Comparison of ENCODE assay signal across 8 mouse cellular contexts in genomic region chr4:108619587-108620341, GRCm38 (mm10). TPM values are rescaled to one million over a fixed set of nuclear protein-coding genes. Genes with fewer than 3 reads are reported as not detected.
DNase-seq lines count a peak whose midpoint lies in the region; ATAC-seq lines count a peak whose summit lies in the region.

TSS of gene Cc2d1b (plus strand) at chr4:108619940.

- H3K9me3 ChIP-seq in heart, embryonic 12.5 days (replicated peaks), result no peaks in the 10 kb centered on the region
- no peaks in the 10 kb centered on the region for H3K9me3 ChIP-seq in liver, embryonic 12.5 days (replicated peaks)
- H3K9me3 ChIP-seq in stomach, embryonic 15.5 days, result no peaks in the 10 kb centered on the region

- peaks cover 20% of the 10 kb centered on the region for H3K36me3 ChIP-seq in heart, embryonic 12.5 days
- peaks cover 38% of the 10 kb centered on the region for H3K36me3 ChIP-seq in liver, embryonic 12.5 days
- H3K36me3 ChIP-seq in stomach, embryonic 15.5 days, result peaks cover 3% of the 10 kb centered on the region

- DNase-seq in CD4-positive helper T cell, adult 2 months (ENCODE audit: low read depth, low spot score), result peak; percentile 99
- peak; percentile 85 for DNase-seq in brain, embryonic 18.5 days (ENCODE audit: low read depth, low spot score)
- DNase-seq in kidney, postnatal 10 days, result peak; percentile 95
- DNase-seq in natural killer cell, adult 2 months (ENCODE audit: low spot score in 2 of 2), result peak; percentile 85 to 91

- WGBS in heart, embryonic 12.5 days, result under 1% methylated on average over 83 of the region's 86 CpGs
- under 1% methylated on average over 78 of the region's 86 CpGs for WGBS in liver, embryonic 12.5 days (ENCODE audit: insufficient replicate concordance)
- under 1% methylated on average over 76 of the region's 86 CpGs for WGBS in stomach, embryonic 15.5 days

- H3K4me3 ChIP-seq in heart, embryonic 12.5 days, result peak within 1 kb of the TSS; percentile 75
- peak within 1 kb of the TSS; percentile 78 for H3K4me3 ChIP-seq in liver, embryonic 12.5 days
- peak within 1 kb of the TSS; percentile 82 for H3K4me3 ChIP-seq in stomach, embryonic 15.5 days (replicated peaks)

- peak within 1 kb of the TSS; percentile 86 for H3K4me2 ChIP-seq in heart, embryonic 12.5 days
- peak within 1 kb of the TSS; percentile 90 for H3K4me2 ChIP-seq in liver, embryonic 12.5 days
- peak within 1 kb of the TSS; percentile 87 for H3K4me2 ChIP-seq in stomach, embryonic 15.5 days

- H3K27me3 ChIP-seq in heart, embryonic 12.5 days (replicated peaks), result no peaks in the 10 kb centered on the region
- no peaks in the 10 kb centered on the region for H3K27me3 ChIP-seq in liver, embryonic 12.5 days (replicated peaks)
- H3K27me3 ChIP-seq in stomach, embryonic 15.5 days (replicated peaks), result no peaks in the 10 kb centered on the region

- H3K9ac ChIP-seq in heart, embryonic 12.5 days, result peak within 1 kb of the TSS; percentile 83
- H3K9ac ChIP-seq in liver, embryonic 12.5 days, result peak within 1 kb of the TSS; percentile 83
- peak within 1 kb of the TSS; percentile 84 for H3K9ac ChIP-seq in stomach, embryonic 15.5 days

- peak; percentile 89 for ATAC-seq in erythroid progenitor cell, adult 5-6 weeks (replicated peaks; ENCODE audit: low FRiP score, poor library complexity, severe bottlenecking)
- peak; percentile 96 for ATAC-seq in heart, embryonic 12.5 days (ENCODE audit: insufficient number of reproducible peaks, low FRiP score)
- ATAC-seq in liver, embryonic 12.5 days, result peak; percentile 96
- ATAC-seq in stomach, embryonic 15.5 days (ENCODE audit: insufficient read depth, low FRiP score, low read depth), result peak; percentile 94

- H3K4me1 ChIP-seq in heart, embryonic 12.5 days (replicated peaks), result peaks cover 14% of the 10 kb centered on the region
- peaks cover 23% of the 10 kb centered on the region for H3K4me1 ChIP-seq in liver, embryonic 12.5 days
- peaks cover 11% of the 10 kb centered on the region; the same call in 1 of the 2 replicates for H3K4me1 ChIP-seq in stomach, embryonic 15.5 days

- peak within 1 kb of the TSS; percentile 77 for H3K27ac ChIP-seq in heart, embryonic 12.5 days (ENCODE audit: poor library complexity, severe bottlenecking)
- peak within 1 kb of the TSS; percentile 89 for H3K27ac ChIP-seq in liver, embryonic 12.5 days
- H3K27ac ChIP-seq in stomach, embryonic 15.5 days, result peak within 1 kb of the TSS; percentile 89

RNA-seq across cellular contexts. Expression of gene Cc2d1b, which starts in this region (rescaled TPM):
- 1.3 and 6.8 TPM in 2 replicates for total RNA-seq in erythroid progenitor cell, adult 5-6 weeks (2015; ENCODE audit: low replicate concordance)
- 13.6 and 21.1 TPM in 2 replicates for total RNA-seq in erythroid progenitor cell, adult 5-6 weeks (2017; ENCODE audit: low replicate concordance)
- polyA plus RNA-seq in heart, embryonic 12.5 days (2016; fragmentation: Nextera tagmentation; extraction: Ambion mirVana), result 18.9 and 19.3 TPM in 2 replicates
- 18.9 and 20.2 TPM in 2 replicates for polyA plus RNA-seq in liver, embryonic 12.5 days (2016; fragmentation: Nextera tagmentation; extraction: Ambion mirVana)
- 26.6 and 32.5 TPM in 2 replicates for polyA plus RNA-seq in stomach, embryonic 15.5 days (2015; fragmentation: Nextera tagmentation; extraction: Ambion mirVana)

Comparison
In these comparisons a context has a peak if more than half of its experiments do, and no peak if none do; other contexts are left out.
1. Peak in every context shown above with its lines: DNase-seq, ATAC-seq, H3K4me3 ChIP-seq and H3K27ac ChIP-seq.